Mouse (Mus musculus): ENCODE data around the gene Eya4. TPM values are rescaled to one million over a fixed set of nuclear protein-coding genes. Genes with fewer than 3 reads are reported as not detected.

The Eya4 gene
- polyA plus RNA-seq, 1 experiment from 2014 or later, result 3.6 TPM

GRCm38 (mm10) chr10:23076691-23077385 is 273.7 kb downstream of the Eya4 start:
- 68% methylated on average over 21 of the region's 21 CpGs for WGBS
- Histone ChIP-seq H3K4me3 (no peak overlapping the region), H3K4me1 (replicated peaks) (no peaks in the 10 kb centered on the region), H3K27me3 (ENCODE audit: insufficient read depth, poor library complexity, severe bottlenecking) (no peaks in the 10 kb centered on the region), H3K27ac (no peak overlapping the region), H3K36me3 (no peaks in the 10 kb centered on the region), H3K9me3 (no peaks in the 10 kb centered on the region)
- DNase-seq (ENCODE audit: low spot score), result no peak

- H3K27ac ChIP-seq, result no peak overlapping the region
- 79% methylated on average over 2 of the region's 2 CpGs for WGBS
- no peak overlapping the region for H3K4me3 ChIP-seq
- DNase-seq (ENCODE audit: low spot score), result no peak
- H3K27me3 ChIP-seq (ENCODE audit: insufficient read depth, poor library complexity, severe bottlenecking), result no peaks in the 10 kb centered on the region
- H3K9me3 ChIP-seq, result no peaks in the 10 kb centered on the region
- H3K36me3 ChIP-seq, result no peaks in the 10 kb centered on the region
- H3K4me1 ChIP-seq (replicated peaks), result no peaks in the 10 kb centered on the region
Observed at GRCm38 (mm10) chr10:23073431-23073830, 277.2 kb downstream of the Eya4 start.

DNA sequence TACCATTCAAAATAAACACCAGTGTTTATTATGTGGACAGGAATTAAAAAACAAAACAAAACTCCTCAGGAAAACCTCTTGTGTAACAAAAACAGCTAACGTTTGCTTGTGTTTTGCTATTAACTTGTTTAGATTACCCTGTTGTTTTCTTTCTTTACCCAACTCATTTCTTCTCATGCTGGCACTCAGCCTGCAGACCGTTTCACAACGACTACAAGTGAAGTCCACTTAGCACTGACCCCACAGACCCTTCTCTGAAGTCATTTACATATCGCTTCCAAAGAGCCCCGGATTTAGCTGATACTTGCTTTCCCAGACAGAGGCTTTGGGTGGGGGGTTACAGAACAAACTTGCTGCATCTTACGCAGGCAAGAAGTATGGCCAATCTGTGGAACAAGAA is 286.9 kb downstream of the Eya4 start:
- Histone ChIP-seq H3K4me1 (replicated peaks) (no peaks in the 10 kb centered on the region), H3K27me3 (ENCODE audit: insufficient read depth, poor library complexity, severe bottlenecking) (no peaks in the 10 kb centered on the region), H3K4me3 (no peak overlapping the region), H3K9me3 (no peaks in the 10 kb centered on the region), H3K36me3 (no peaks in the 10 kb centered on the region), H3K27ac (no peak overlapping the region)
- 63% methylated on average over 6 of the region's 6 CpGs for WGBS
- DNase-seq (ENCODE audit: low spot score), result no peak

GRCm38 (mm10) chr10:23062719-23063118 is 287.9 kb downstream of the Eya4 start:
- no peaks in the 10 kb centered on the region for H3K36me3 ChIP-seq
- no peak overlapping the region for H3K27ac ChIP-seq
- no peaks in the 10 kb centered on the region for H3K4me1 ChIP-seq (replicated peaks)
- no peak for DNase-seq (ENCODE audit: low spot score)
- no peaks in the 10 kb centered on the region for H3K9me3 ChIP-seq
- no peak overlapping the region for H3K4me3 ChIP-seq
- WGBS, result 88% methylated on average over 5 of the region's 5 CpGs
- H3K27me3 ChIP-seq (ENCODE audit: insufficient read depth, poor library complexity, severe bottlenecking), result no peaks in the 10 kb centered on the region

DNA sequence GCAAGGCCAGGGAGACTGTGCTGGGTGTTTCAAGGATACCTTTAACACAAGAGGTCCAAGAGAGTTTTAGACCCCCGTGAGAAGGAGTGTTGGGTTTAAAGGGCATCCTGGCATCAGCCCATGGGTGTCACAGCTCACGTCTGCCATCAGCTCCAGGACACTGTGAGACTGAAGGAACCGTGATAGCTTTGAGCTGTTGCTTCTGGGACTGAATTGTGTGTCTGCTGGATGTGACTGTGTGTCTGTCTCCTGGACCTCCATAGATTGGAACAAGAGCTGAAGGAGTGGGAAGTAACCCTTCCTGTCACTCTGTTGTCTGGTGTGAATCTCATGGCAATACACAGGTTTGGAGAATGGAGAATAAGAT is 289.9 kb downstream of the Eya4 start:
- Histone ChIP-seq H3K27ac (no peak overlapping the region), H3K36me3 (no peaks in the 10 kb centered on the region), H3K4me1 (replicated peaks) (no peaks in the 10 kb centered on the region), H3K9me3 (no peaks in the 10 kb centered on the region), H3K27me3 (ENCODE audit: insufficient read depth, poor library complexity, severe bottlenecking) (no peaks in the 10 kb centered on the region), H3K4me3 (no peak overlapping the region)
- WGBS, result 80% methylated on average over 3 of the region's 3 CpGs
- no peak for DNase-seq (ENCODE audit: low spot score)

DNA sequence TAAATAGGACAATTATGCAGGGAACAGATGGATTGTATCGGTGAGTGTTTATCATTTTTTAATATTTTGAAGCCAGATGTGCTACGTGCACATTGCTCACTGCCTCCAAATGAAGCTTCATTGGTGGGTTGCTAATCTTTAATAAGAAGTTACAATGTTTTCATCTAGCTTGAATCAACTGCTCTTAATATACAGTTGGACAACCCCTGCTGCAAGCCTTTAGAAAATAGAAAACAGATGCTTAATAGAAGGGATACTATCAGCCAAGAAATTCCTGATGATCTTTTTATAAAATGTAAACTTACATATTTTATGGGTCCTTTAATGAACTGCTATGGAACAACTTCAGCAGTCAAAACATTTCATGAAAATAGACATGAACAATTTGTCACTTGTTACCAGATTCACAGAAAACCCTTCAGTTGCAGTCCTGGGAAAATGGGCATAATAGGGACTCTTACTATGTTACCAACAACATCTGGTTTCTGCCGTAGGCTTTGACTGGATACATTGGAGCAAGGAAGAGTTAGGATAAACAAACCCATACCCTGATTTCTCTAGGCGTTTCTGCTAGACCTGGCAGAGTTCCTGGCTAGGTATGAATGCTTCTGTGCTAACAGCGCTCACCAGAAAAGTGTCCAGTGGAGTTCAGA is 290.4 kb downstream of the Eya4 start:
- no peaks in the 10 kb centered on the region for H3K9me3 ChIP-seq
- no peaks in the 10 kb centered on the region for H3K36me3 ChIP-seq
- H3K4me1 ChIP-seq (replicated peaks), result no peaks in the 10 kb centered on the region
- H3K27me3 ChIP-seq (ENCODE audit: insufficient read depth, poor library complexity, severe bottlenecking), result no peaks in the 10 kb centered on the region
- DNase-seq (ENCODE audit: low spot score), result no peak
- 78% methylated on average over 5 of the region's 5 CpGs for WGBS
- H3K27ac ChIP-seq, result no peak overlapping the region
- H3K4me3 ChIP-seq, result no peak overlapping the region

- H3K4me1 ChIP-seq (replicated peaks), result no peaks in the 10 kb centered on the region
- no peak for DNase-seq (ENCODE audit: low spot score)
- H3K9me3 ChIP-seq, result no peaks in the 10 kb centered on the region
- no peak overlapping the region for H3K27ac ChIP-seq
- 91% methylated on average over 8 of the region's 8 CpGs for WGBS
- H3K4me3 ChIP-seq, result no peak overlapping the region
- H3K36me3 ChIP-seq, result no peaks in the 10 kb centered on the region
- H3K27me3 ChIP-seq (ENCODE audit: insufficient read depth, poor library complexity, severe bottlenecking), result no peaks in the 10 kb centered on the region
Observed at GRCm38 (mm10) chr10:23053379-23053915, 297.1 kb downstream of the Eya4 start.
